Mouse (Mus musculus) lung, adult 18-20 months (tissue): ENCODE data around the gene Olfr788.

Experiments used
- DNase-seq, 2 experiments: peaks; one replicate each; pipeline ENCODE4 v3.0.0; 2022; ENCODE audit warnings: mixed read lengths in 2 of 2

Gene Olfr788

GRCm38 (mm10) chr10:129470698-129471097 lies at the start of gene Olfr788:
Gene Olfr788 (plus strand): TSS chr10:129470998.
- DNase-seq = no peak

GRCm38 (mm10) chr10:129427006-129427405 lies 43.8 kb upstream of the Olfr788 start, which contains the start of gene Olfr786:
Gene Olfr786 (plus strand): TSS chr10:129427306.
- no peak for DNase-seq

- DNase-seq = no peak
These were observed 9.2 kb upstream of the Olfr788 start, which contains the start of gene Olfr787 for GRCm38 (mm10) chr10:129461562-129461961. Gene Olfr787 (plus strand): TSS chr10:129461862.

- no peak for DNase-seq
These were observed 2.5 kb downstream of the Olfr788 start for GRCm38 (mm10) chr10:129473256-129473655.

GRCm38 (mm10) chr10:129473723-129474122 lies 2.9 kb downstream of the Olfr788 start:
- no peak for DNase-seq

GRCm38 (mm10) chr10:129484452-129484851 lies 13.7 kb downstream of the Olfr788 start, which contains the start of gene Olfr789:
Gene Olfr789 (plus strand): TSS chr10:129484752.
- no peak for DNase-seq

GRCm38 (mm10) chr10:129490101-129490500 lies 19.3 kb downstream of the Olfr788 start:
- no peak for DNase-seq

GRCm38 (mm10) chr10:129498192-129498591 lies 27.4 kb downstream of the Olfr788 start, which contains the start of gene Olfr790:
Gene Olfr790 (plus strand): TSS chr10:129498492.
- DNase-seq = no peak

GRCm38 (mm10) chr10:129521492-129521891 lies 50.7 kb downstream of the Olfr788 start, which contains the start of gene Olfr791:
Gene Olfr791 (plus strand): TSS chr10:129521792.
- DNase-seq = no peak
